Mouse (Mus musculus) kidney, postnatal 10 days (tissue): ENCODE measurements at regions not wholly inside any gene's neighbourhood (a gene's known extent, or its start where the extent isn't known, plus 50 kb on each side); places are given as distances from the start of the nearest gene placed in this dataset.

Source experiments
- DNase-seq: peaks from one replicate; pipeline ENCODE4 v3.0.0; 2021; ENCODE audit warnings: mixed read lengths

DNA sequence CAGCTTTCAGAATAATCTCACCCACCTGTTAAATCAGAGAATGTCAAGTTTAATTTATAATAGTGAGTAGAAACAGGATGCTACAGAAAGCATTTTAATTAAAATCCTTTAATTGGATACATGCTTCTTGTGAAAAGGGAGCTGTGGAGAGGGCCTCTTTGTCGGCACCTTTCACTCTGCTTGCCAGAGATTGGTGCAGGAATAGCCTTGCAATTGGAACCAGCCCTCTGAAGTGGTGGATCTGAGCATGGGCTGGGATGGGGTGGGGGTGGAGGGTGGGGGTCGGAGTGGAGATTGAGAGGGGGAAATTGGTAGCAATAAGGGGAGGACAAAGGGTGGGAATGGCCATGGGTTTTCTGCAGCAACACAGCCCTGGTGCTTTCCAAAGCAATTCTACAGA is 207.2 kb downstream of the Tbx15 start:
- DNase-seq = no peak

DNA sequence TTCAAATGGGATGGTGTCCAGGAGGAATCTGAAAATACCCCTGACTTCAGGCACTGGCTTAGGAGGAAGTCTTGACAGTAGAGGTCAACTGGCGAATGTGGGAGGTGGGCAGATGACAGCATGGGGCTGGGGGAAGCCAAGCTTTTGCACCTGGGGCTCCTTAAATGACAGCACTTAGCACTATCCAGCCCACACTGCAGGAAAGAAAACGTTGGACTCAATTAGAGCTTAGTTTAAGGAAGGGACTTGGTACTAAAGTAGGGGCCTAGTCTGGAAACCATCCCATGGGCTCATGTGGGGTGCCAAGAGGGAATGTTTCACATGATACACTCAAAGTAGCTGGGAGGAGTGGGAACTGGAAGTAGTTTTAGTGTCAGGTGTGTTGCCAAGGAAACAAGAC is 207.6 kb downstream of the Tbx15 start:
- DNase-seq = no peak

DNA sequence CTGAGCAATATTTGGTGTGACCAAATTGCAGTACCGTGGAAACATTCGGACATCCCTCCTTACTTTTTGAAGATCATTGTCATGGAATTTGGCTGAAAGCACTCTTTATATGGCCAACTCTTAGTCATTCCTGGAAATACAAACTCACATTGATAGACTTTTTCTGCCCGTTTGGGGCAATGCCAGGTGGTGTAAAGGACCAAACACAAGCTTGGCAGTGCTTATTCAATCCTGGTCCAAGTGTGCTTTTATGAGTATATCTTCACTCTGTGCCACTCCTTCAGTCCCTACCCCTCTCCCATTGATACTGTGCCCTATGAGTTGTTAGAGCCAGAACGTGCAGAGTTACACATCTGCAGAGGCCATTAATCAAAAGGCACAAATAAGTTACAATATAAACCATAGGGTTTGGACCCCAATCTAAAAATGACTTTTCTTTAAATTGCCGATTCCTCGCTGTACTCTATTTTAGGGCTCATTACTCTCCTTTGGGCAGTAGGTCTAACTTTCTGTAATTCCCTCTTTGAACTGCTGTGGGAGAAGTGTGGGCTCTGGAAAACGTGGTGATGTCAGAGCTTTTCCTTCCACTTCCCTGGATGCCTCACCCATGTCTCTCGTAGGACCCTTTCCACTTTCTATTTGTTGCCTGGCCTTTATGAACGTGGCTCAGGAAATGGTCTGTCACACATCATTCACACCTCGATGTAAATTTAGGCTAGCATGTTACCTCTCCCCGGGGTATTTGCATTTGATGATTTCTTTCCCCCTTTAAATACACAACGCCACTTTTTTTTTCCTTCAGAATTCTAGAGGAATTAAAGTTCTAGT is 219.1 kb downstream of the Tbx15 start:
- DNase-seq = no peak

DNA sequence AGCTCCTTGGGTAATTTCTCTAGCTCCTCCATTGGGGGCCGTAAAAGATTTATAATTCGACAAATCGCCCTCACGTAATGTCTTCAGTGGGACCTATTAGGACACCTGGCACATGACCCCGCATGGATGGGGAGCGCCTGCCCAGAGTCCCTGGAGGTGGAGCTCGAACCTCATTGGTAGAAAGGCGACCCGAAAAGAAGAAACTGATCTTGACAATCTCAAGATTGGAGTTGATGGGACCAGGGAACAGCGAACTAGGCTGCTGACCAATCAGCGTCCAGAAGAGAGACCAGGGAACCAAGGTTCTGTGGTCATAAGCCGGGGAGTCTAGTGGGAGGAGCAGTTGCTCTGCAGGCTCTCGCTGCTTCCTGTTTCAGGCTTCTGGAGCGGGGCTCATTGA is 259.8 kb downstream of the Tbx15 start:
- DNase-seq = peak; percentile 31

DNA sequence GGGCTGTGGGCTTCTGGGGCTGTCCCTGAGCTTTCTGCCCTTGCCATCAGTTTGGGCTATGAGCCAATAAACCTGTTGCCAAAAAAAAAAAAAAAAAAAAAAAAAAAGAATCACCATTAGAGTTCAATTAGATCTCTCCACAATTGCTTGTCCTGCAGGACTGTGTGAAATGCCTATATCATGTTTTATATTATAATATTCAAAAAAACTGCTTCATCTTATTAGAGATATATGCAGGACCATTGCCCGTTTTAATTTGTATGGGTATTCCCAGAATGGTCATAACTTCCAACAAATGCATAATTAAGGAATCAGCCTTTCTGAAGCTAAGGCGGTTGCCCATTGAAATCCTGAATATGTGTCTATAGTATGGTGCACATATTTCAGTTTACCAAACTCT is 264.6 kb downstream of the Tbx15 start:
- no peak for DNase-seq

DNA sequence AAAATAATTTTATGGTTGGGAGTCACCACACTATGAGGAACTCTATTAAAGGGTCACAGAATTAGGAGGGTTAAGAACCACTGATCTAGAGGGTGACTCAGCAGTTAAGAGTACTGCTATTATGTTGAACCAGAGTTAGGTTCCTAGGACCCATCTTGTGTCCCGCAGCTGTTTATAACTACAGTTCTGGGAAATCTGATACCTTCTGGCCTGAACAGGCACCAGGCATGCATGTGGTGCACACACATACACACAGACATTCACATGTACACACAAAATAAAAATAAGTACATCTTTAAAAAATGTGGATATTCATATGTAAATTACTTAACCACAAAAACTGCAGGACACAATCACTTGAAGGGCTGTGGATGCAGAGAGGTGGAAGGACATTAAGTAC is 272.1 kb downstream of the Tbx15 start:
- no peak for DNase-seq

DNA sequence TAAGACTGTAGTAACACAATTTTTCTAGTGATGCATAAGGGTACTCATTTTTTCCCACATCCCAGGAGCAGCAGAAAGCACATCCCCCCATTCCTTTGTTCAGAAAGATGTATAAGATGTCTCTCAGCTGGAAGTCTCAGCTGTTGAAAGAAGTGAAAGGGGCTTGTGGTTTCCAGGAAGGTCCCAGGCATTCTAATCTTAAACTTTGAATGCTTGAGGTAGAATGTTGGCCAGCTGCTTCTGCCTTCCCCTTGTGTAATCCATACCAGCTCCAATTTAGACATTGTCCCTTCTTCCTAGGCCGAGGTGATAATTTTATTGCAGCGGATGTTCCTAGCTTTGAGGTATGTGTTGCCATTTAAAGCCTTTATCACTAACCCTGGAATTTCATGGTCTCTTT is 272.8 kb downstream of the Tbx15 start:
- DNase-seq = no peak

DNA sequence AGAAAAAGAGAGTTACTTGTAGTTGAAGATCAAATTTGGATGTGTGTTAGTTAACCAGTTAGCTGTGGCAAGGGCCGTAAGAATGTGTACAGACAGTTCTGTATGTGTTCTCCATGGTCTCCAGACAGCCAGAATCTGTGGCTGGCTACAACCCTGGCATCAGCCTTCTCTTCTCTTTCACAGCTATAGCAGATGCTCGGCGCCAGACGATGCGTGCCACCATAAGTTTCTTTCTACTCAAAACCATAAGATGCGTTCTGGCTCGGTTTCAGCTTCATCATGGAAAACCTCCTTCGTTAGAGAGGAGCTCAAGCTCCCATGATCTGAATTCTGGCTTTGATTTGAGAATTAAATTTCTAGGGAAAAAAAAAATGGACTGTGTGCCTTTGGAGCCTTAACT is 275.6 kb downstream of the Tbx15 start:
- no peak for DNase-seq

DNA sequence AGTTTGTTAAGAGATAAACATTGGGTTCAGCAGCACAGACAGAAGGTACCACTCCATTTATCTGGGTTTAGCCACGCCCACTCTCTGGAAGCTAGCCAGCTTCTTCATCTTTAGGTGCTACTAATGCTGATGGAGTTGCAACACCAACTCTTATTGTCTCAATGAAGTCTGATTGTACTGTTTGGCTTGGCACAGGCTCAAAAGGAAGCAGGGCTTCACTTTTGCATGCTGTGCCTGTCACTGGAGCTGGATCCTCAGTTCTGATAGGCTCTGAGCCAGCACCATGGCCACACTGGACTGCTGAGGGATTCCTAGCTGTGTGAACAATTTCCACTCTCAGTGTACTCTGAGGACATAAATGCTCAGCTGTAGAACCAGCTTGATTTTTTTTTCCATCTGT is 320.7 kb downstream of the Tbx15 start:
- DNase-seq = peak; percentile 9

DNA sequence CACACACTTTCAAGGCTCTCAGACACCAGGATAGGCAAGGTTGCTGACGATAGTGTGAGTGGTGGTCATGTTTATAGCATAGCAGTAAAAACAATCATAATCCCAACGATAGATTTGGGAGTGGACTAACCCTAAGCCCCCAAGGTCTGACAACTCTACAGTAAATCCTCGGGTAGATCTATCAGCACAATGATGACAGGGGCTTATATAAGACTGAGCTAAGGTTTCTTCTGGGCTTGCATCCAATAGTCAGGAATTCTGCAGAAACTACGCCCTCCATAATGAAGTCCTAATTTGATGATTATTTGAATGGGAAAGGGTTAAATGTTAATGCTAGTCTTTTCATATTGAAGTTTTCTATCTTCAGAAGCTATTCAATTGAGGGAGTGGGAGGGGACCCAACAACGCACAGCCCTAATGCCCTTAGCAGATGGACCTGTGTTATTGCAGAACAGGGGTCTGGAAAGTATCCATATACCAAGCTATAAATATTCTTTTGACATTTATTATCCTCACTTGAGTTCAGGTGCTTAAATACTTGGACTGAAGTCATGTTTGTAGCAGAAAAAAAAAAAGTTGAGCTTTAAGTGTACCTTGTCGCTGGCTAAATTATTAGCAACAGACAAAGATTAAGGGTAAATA is 311.8 kb upstream of the Spag17 start:
- no peak for DNase-seq

DNA sequence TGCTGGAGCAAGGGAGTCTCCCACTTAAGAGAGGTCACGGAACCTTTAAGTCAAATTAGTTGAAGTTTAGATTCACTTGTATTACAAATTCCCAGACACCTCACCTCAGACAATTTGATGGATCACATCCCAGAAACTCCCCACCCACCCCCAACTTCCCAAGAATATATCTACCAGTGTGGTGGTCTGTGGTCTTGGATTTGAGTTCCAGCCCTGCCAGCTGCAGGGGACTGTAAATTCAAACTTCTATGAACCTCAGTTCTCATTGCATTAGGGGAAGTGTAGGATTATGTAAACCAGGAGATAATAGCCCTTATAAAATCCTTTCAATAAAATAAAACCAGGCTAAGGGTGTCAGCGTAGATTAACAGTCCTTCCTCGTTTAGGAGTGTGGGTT is 311.2 kb upstream of the Spag17 start:
- DNase-seq = no peak

DNA sequence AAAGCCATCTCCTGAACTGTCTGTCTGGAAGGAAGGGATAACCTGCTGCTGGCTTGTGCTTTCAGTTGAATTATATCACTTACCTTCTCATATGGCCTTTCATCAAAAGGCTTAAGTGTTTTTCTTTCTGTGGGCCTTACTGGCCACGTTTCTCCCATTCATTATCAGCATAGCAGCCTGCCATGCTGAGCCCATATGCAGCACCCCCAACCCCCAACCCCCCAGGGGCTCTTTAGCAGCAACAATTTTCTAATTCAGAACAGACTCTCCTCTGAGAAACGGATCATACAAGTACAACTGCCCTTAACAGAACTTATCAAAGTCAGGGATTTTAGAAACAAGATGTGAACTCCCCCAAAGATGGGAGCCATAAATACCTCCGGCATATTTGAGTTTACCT is 282.5 kb upstream of the Spag17 start:
- no peak for DNase-seq

DNA sequence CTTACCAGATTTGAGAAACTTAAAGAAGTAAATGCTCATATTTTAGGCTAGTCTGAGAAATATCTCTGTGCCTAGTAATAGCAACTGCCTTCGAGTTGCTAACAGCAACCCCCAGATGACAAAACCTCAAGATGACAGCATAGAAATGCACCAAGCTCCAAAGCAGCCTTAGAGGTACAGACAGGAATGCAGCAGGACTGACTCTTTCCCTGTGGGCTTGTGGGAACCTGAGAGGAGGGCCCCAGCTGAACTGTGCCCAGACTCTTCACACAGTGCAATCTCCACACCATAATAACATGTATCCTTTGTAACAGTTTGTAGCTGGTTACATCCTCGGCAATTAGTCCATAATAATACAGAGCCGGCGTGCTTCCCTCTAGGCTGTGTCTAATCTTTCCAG is 252.9 kb upstream of the Spag17 start:
- DNase-seq = no peak

DNA sequence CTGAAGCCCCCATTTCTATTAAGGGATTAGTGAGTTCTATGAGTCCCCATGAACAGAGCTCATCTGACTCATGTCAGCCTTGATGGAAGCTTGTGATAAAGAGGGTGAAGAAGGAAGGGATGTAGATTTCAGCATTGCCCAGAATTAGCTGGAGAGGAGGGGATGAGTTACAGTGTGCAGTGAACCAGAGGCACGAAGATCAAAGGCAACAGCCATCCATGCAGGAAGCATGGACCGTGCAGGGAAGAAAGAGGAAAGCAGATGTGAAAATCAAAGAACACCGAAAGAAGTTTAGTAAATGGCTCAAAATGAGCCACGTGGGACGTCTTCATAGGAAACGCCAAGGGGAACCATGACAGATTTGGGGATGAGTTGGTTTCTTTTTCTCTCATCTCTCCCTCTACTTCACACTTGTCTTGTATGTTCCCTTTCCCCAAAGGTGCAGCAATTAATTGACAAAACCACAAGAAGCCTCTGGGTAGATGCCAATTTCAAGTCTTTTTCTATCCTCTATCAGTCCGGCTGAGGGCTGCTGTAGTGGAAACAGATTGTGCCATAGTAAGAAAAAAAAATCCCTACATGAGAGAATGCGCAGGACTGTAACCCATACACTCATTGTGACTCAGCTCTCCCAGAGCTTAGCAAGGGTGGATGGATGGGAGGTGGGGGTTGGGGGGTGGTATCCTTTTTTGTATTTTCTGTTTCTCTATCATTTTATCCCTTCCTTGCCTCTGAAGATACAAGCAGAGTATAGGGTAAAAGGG is 243.7 kb upstream of the Spag17 start:
- no peak for DNase-seq

DNA sequence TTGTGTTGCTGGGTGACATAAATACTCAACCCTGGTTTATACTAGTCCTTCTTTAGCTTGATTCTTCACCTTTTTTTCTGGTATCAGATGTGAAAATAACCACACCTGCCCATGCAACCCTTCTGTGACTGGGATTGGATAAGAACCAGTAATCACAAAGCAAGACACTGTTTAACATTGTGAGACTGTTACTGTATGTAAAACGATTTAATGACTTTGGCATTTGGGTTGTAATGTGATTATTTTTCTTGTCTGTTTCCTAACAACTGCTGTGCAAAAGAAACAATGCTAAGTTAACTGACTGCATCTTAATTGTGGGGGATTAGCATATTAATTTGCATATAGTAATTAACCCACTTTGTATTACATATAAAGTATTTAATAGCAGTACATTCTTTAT is 240.3 kb upstream of the Spag17 start:
- DNase-seq = no peak

DNA sequence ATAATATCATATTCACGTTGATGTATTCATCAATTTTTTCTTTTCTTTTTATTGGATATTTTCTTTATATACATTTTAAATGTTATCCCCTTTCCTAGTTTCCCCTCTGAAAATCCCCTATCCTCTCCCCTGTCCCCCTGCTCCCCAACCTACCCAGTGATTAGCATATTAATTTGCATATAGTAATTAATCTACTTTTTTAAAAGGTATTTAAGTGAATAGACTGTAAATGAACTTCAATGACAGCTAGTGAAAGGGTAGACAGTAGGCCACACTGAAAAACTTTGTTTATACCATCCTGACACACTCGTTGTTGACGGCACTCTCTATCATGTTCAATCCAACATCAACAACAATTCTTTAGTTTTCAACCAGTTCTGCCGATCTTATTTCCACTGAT is 239.9 kb upstream of the Spag17 start:
- no peak for DNase-seq

DNA sequence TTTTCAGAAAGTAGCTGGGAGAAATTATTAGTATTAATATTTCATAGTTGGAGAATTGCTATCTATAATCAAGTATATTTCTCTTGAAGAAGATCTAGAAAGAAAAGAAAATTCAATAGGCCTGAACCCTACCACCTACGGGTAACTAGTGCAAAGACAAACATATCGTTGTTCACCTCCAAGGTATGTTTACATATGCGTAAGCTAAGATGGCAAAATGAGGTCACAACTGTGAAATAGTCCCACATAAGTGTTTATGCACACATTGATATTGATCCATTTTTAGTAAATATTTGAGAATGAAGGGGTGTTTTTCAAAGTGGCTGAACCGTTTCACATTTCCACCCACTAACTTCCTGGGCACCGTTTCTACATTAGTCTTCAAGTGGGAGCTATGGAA is 227.6 kb upstream of the Spag17 start:
- DNase-seq = no peak

DNA sequence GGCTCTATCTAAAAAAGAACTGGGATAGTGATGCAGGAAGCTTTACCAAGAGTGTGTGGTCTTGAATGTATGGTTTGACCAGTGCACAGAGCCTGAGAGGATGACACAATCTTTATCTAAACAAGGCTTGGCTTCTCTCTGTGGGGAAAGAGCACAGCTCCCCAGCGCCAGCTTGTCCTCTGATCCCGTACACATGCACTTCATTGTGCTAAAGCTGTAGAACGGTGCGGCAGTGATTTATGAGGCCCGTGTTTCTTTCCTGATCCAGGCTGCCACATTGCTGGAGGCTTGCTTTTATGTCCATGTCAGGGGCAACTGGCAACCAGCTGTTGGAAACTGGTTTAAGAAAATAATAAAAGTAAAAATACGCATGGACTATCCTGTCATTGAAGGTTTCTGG is 221.4 kb upstream of the Spag17 start:
- no peak for DNase-seq

DNA sequence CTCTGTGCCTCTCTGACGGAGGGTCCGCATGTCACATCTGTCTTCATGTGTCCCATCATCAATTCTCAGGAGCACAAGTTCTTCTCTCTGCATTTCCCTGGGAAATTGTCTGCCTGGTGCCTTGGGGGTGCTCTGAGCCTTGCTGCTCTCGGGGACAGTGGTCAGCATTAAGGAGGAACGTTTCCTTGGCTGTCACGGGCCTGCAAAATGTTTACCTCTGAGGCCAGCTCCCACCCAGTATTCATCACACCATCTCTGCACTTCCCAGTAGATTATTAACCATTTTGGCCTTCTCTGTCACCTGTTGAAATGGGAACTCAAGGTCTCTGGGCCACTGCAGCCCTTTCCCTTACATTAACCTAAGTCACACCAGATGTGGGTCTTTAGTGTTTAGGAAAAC is 219.8 kb upstream of the Spag17 start:
- no peak for DNase-seq

DNA sequence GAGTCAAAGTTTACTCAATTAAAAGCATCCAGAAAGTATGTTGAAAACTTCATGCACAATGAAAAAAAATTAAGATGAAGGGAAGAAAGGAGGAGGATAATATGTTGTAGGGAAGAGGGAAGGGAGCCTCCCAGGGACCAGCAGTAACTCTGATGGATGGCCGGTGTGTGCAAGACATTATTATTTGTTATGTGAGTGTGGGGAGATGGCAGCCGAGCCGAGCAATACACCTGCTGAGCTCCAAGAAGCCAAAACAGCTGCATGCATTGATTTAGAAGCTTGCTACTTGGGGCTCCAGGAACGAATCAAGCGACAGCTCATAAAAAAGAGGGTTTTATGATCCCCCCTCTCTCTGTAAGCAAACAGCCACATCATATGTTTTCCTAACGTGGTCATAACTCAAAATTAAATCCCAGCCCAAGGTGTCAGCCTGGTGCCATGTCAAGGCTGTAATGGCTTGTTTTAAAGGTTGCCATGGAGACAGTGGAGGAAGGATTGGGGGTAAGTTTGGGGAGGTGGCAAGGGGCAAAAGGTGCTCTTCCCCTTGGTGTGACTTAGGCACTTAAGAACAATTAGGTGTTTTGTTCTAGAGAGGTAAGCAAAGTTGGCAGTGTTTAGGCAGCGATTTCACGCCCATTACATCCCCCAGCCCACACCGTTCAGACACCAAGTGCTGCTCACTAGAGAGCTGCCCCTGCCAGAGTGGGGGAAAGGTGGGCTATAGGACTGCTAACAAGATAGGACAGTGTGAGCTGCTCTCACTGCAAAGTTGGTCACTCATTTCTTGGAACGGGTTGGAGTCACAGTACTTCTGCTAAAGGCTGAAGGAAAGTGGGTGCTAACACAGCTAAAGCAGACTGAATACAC is 219.1 kb upstream of the Spag17 start:
- no peak for DNase-seq

DNA sequence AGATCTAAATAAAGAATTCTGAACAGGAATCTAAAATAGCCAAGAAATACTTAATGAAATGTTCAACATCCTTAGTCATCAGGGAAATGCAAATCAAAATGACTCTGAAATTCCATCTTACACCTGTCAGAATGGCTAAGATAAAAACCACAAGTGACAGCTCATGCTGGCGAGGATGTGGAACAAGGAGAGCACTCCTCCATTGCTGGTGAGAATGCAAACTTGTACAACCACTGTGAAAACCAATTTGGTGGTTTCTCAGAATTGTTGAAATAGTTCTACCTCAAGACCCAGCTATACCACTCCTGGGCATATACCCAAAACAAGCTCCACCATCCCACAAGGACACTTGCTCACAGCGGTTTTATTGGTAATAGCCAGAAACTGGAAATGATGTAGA is 211.1 kb upstream of the Spag17 start:
- DNase-seq = no peak

DNA sequence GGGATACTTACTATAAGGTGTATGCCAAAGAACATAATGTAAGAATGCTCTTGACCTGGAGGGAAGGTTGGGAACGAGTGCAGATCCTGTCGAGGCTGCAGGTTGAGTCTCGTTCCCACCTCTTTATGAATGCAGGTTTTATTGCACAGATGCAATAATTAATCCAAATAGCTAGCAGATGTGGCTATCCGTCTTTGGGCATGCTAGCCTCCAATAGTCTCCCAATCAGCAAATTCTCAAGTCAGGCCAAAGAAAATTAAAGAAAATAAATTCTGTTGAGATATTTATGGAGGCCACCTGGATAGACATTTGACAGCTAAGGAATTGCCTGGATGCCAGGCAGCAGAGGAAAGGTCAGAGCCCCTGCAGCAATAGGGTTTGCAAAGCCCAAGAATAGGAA is 175.7 kb upstream of the Spag17 start:
- no peak for DNase-seq

DNA sequence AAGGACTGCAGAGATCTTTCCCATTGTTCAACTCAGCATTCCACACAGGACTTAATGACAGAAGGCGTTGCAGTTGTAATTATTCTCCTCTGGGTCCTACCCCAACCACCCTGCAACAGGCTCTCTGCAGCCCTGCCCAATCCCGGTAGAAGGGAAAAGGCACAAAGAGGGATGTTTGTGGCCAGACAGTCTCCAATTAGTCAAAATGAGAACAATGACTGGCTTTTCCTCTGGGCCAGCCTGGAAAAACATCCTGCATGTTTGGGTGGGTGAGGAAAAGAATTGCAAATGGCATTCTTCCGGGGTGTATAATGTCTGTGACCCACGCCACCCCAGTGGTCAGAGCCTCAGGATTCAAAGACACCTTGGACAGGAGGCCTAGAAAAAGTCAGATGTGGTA is 168.8 kb upstream of the Spag17 start:
- no peak for DNase-seq
